Mouse (Mus musculus) gastrocnemius, adult 2 months (tissue): ENCODE data around the gene Pth2. TPM values are rescaled to one million over a fixed set of nuclear protein-coding genes. Genes with fewer than 3 reads are reported as not detected.
A peak's percentile ranks its signal among the peaks of the same experiment; 100 is the strongest.

Experiments
- DNase-seq: peaks from one replicate; pipeline ENCODE4 v3.0.0; 2022
- H3K27ac ChIP-seq: fragments of 200-600 bp; 2 replicates; pipeline ENCODE4 v1.8.1; 2022; ENCODE audit warnings: mild to moderate bottlenecking
- H3K4me3 ChIP-seq: fragments of 200-600 bp; 2 replicates; pipeline ENCODE4 v1.8.1; 2022; ENCODE audit warnings: mild to moderate bottlenecking, moderate library complexity
- CTCF ChIP-seq: fragments of 200-600 bp; IDR thresholded peaks from 2 replicates; pipeline ENCODE4 v1.8.1; 2022; ENCODE audit warnings: antibody characterized with exemption, mild to moderate bottlenecking, moderate library complexity
- intact Hi-C: fragments of 180-260 bp; cut with DNase I; formaldehyde crosslinking; loops from one replicate; pipeline ENCODE4 v1.15.1; 2025
- microRNA-seq: library from miRNA; unstranded; fragments of <30 nt; microRNA quantifications from one replicate; pipeline ENCODE4 v1.2.0, GENCODE M21; 2021
- total RNA-seq, 2 experiments: library from RNA; stranded (reverse); gene quantifications; 2 replicates each; pipeline ENCODE4 v1.2.3; 2021

The Pth2 gene
- total RNA-seq, 2 experiments from 2014 or later = not detected

DNA sequence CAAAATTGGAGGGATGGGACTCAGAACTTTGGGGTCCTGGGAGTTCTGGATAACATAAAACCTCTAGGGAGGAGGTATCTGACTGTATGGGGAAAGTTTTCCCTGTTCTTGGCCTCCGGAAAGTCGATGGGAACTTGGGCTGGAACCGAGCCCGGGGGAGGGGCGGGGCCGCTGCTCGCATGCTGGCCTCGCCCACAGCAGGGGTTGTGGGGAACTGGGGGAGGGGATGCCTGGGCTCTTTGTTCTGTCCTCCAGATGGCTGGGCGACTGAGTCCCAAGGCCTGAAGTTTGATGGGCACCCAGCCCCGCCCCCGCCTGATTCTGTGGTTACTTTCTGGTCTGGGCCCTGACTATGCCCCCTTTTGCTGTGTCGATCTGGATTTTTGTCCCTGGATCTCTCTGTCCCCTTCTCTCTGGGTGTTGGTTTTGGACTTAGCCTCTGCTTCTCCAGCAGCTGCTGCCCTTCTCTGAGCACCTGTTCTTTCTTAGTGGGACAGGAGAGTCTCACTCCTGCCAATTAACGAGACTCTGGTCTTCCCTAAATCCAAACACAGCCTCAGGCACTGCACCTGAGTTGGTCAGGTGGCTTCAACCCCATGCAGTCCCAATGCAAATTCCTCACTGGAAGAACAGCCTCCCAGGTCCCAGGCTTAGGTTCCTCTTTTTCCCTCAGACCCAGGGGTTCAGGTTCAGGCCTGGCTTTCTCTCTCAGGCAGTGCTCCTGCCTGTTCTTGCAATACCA, 35.8 kb downstream of the Pth2 start:
- DNase-seq = peak; percentile 65
- peak overlapping the region; percentile 79 for H3K4me3 ChIP-seq
- H3K27ac ChIP-seq = peak overlapping the region; percentile 76
- intact Hi-C loops = no loop called here
- no peak for TF ChIP-seq CTCF

DNA sequence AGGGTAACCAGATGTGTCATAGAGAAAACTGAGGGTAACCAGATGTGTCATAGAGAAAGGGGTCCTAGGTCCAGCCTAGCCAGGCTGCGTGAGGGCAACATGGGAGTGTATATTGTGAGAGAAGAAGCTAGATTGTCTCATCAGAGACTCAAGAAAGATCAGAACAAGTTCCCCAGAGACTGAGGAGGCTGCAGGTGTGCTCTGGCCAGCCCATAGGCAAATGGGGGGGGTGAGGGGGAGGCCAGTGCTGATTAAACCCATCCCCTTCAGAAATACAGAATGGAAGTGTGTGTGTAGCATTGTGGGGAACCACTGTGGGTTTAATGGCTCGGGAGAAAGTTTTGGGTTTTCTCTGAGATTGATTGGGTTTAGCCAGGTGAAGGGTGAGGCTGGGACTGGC, 40.9 kb downstream of the Pth2 start:
- DNase-seq = no peak
- no peak overlapping the region for H3K27ac ChIP-seq
- intact Hi-C loops = no loop called here
- no peak overlapping the region for H3K4me3 ChIP-seq
- TF ChIP-seq CTCF = no peak

DNA sequence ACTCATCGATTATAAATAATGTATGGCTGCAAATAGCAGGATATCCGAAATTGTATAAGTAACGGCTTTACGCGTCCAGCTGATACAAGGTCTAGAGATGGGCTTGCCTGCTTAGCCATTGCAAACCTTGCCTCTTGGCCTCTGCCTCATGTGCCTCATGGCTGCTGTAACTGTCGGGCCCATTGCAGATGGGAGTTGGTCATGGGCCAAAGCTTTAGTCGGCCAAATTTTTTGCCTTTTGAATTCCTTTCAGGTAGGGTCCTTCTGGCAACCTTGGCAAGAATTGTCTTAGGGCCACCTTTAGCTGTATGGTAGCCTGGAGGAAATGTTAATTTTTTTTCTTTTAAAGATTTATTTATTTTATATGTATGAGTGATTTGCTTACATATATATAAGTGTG, 44.0 kb downstream of the Pth2 start:
- no peak for TF ChIP-seq CTCF
- H3K4me3 ChIP-seq = no peak overlapping the region
- DNase-seq = no peak
- intact Hi-C loops = no loop called here
- H3K27ac ChIP-seq = no peak overlapping the region

DNA sequence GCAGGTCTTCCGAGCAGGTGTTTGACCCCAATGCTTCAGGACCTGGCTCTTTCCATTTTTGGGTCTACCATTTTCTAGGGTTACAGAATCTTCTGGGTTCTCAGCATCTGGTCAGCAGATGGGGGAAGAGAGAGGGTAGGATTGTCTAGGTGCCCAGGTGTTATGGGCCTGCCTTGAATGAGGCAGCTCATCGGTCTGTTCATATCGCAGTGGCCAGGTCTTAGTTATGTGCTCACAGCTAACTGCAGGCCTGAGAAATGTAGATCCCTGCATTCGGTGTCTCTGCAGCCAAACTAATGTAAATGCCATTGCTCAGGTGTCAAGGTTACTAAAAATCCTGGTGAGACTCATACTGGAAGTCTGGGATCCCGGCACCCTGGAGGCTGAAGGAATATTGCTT, 45.6 kb downstream of the Pth2 start:
- Histone ChIP-seq H3K4me3 (no peak overlapping the region), H3K27ac (no peak overlapping the region)
- TF ChIP-seq CTCF = no peak
- intact Hi-C loops = no loop called here
- no peak for DNase-seq

DNA sequence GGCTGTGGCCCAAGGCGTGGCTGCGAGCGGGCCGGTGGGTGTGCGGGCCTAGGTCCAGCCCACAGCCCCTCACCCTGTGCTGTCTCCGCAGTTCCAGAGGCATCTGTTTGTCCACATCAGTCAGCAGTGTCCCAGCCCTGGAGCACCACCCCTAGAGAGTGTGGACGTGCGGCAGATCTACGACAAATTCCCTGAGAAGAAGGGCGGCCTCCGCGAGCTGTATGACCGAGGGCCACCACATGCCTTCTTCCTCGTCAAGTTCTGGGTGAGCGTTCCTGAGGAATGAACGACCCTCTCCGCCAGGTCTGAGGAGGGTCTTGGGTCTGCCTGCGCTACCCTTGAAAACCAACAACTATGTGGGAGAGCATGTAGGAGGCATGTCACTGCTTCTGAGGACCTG, 47.8 kb downstream of the Pth2 start:
- DNase-seq = no peak
- Histone ChIP-seq H3K27ac (no peak overlapping the region), H3K4me3 (no peak overlapping the region)
- intact Hi-C loops = no loop called here
- TF ChIP-seq CTCF = no peak

DNA sequence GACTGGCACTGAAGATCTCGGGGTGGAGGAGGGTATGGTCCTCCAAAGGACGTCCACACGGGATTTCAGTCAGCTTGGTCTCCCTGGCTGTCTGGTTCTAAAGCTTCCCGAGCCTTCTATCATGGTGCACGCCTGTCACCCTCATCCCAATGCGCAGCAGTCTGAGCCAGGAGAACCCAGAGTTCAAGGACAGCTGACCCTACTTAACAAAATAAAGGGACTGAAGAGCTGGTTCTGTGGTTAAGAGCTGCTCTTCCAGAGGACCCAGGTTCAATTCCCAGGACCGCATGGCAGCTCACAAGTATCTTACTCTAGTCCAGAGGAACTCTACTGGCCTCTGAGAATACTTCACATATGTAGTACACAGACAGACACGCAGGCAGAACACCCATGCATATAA, 48.3 kb downstream of the Pth2 start:
- DNase-seq = no peak
- TF ChIP-seq CTCF = no peak
- no peak overlapping the region for H3K27ac ChIP-seq
- no peak overlapping the region for H3K4me3 ChIP-seq
- intact Hi-C loops = no loop called here

DNA sequence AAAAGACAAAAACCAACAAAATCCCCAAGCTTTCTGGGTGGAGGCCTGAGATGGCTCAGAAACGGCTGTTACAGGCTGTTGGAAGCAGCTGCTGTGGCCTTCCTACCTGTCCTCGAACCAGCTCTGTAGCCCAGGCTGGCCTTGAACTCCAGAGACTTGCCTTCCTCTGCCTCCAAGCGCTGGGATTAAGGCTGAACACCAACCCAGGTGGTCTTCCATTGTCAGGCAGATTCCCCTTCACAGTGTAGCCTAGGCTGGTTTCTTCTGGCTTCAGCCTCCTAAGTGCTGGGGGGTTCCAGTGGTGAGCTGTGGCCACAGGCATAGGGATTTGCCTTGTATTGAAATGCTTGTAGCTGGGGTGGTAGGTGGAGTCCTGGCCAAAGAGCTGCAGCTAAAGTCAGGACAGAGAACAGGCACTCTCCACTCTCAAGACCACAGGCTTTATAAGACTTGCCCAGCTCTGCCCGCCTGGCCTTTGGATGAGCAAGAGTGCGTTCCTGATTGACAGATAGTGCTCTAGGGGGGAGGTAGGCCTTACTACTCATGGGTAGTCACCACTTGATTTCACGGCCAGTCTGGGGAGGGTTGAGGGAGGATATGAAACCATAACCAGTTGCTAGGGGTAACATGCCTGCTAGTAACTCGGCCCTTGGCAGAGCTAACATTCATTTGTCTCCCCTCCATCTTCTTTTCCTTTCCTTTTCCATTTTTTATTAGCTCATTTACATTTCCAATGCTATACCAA, 48.8 kb downstream of the Pth2 start:
- H3K4me3 ChIP-seq = no peak overlapping the region
- no peak for TF ChIP-seq CTCF
- H3K27ac ChIP-seq = no peak overlapping the region
- DNase-seq = no peak
- intact Hi-C loops = no loop called here

DNA sequence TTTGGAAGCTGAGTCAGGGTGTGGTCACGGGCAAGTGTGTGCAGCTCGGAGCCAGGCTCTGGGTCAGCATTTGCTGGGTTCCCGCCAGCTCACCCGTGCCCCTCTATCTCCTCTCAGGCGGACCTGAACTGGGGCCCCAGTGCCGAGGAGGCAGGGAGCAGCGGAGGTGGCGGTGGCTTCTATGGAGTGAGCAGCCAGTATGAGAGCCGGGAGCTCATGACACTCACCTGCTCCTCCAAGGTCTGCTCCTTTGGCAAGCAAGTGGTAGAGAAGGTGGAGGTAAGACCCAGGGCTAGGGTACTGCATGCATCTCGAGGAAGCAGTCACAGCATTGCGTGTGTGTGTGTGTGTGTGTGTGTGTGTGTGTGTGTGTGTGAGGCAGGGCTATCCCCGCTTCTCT, 50.4 kb downstream of the Pth2 start:
- intact Hi-C loops = no loop called here
- H3K27ac ChIP-seq = no peak overlapping the region
- no peak for TF ChIP-seq CTCF
- H3K4me3 ChIP-seq = no peak overlapping the region
- no peak for DNase-seq

Small RNA genes lying within 50 kb of the gene (microRNA-seq; reads per million reads assigned to microRNA genes)
- gene Mir7055 = not detected

Other genes with a start within 250 kb of the Pth2 start
- not detected for gene Tsks, start 237.8 kb upstream of the Pth2 start, total RNA-seq
- 1 to 10 TPM in 1 of 2 experiments, under 1 TPM in 1; 0.92 to 2.3 TPM for gene Cpt1c, start 206.1 kb upstream of the Pth2 start, total RNA-seq
- gene Prmt1, start 194.4 kb upstream of the Pth2 start, total RNA-seq = 100 to 1,000 TPM; 126 to 136 TPM
- 10 to 100 TPM; 18.4 to 18.9 TPM for gene Irf3, start 183.3 kb upstream of the Pth2 start, total RNA-seq
- 1 to 10 TPM; 7.6 to 9.7 TPM for gene Bcl2l12, start 182.3 kb upstream of the Pth2 start, total RNA-seq
- gene Scaf1, start 164.6 kb upstream of the Pth2 start, total RNA-seq = 10 to 100 TPM; 41.7 to 44.3 TPM
- 10 to 100 TPM; 22.6 to 25.5 TPM for gene Rras, start 163.0 kb upstream of the Pth2 start, total RNA-seq
- gene Prr12, start 128.1 kb upstream of the Pth2 start, total RNA-seq = 10 to 100 TPM; 12.8 to 16.1 TPM
- 10 to 100 TPM; 30.2 to 32.9 TPM for gene Nosip, start 118.6 kb upstream of the Pth2 start, total RNA-seq
- gene Prrg2, start 118.3 kb upstream of the Pth2 start, total RNA-seq = 10 to 100 TPM in 1 of 2 experiments, 1 to 10 TPM in 1; 8.1 to 11.0 TPM
- gene Rcn3, start 88.8 kb upstream of the Pth2 start, total RNA-seq = 10 to 100 TPM in 1 of 2 experiments, 1 to 10 TPM in 1; 7.2 to 20.2 TPM
- 10 to 100 TPM; 33.6 to 38.5 TPM for gene Fcgrt, start 77.1 kb upstream of the Pth2 start, total RNA-seq
- gene Rps11, start 56.6 kb upstream of the Pth2 start, total RNA-seq = 100 to 1,000 TPM; 457 to 518 TPM
- 100 to 1,000 TPM; 552 to 624 TPM for gene Rpl13a, start 52.2 kb upstream of the Pth2 start, total RNA-seq
- gene Gm45713, start 44.8 kb upstream of the Pth2 start, total RNA-seq = under 1 TPM in 1 of 2 experiments, not detected in 1; 0.26 TPM
- gene Flt3l, start 44.6 kb upstream of the Pth2 start, total RNA-seq = 1 to 10 TPM; 2.2 to 3.3 TPM
- 10 to 100 TPM; 34.7 to 39.7 TPM for gene Pih1d1, start 26.7 kb upstream of the Pth2 start, total RNA-seq
- gene Aldh16a1, start 26.4 kb upstream of the Pth2 start, total RNA-seq = 10 to 100 TPM; 11.6 to 15.1 TPM
- gene Slc17a7, start 17.0 kb upstream of the Pth2 start, total RNA-seq = under 1 TPM; 0.31 to 0.36 TPM
- not detected for gene Gfy, start 1.4 kb upstream of the Pth2 start, total RNA-seq
- gene Ccdc155, start 23.9 kb downstream of the Pth2 start, total RNA-seq = not detected
- gene Dkkl1, start 31.2 kb downstream of the Pth2 start, total RNA-seq = not detected
- 1 to 10 TPM; 2.6 to 4.1 TPM for gene Tead2, start 34.8 kb downstream of the Pth2 start, total RNA-seq
- 1 to 10 TPM in 1 of 2 experiments, under 1 TPM in 1; 0.69 to 1.3 TPM for gene Cd37, start 58.1 kb downstream of the Pth2 start, total RNA-seq
- not detected for gene Slc6a16, start 60.1 kb downstream of the Pth2 start, total RNA-seq
- not detected for gene Slc6a21, start 96.5 kb downstream of the Pth2 start, total RNA-seq
- gene Trpm4, start 152.8 kb downstream of the Pth2 start, total RNA-seq = 10 to 100 TPM; 33.9 to 34.7 TPM
- 1,000 to 10,000 TPM in 1 of 2 experiments, 100 to 1,000 TPM in 1; 818 to 1,018 TPM for gene Hrc, start 154.3 kb downstream of the Pth2 start, total RNA-seq
- under 1 TPM; 0.08 to 0.10 TPM for gene Ppfia3, start 186.0 kb downstream of the Pth2 start, total RNA-seq
- not detected for gene Lin7b, start 189.6 kb downstream of the Pth2 start, total RNA-seq
- gene Snrnp70, start 214.7 kb downstream of the Pth2 start, total RNA-seq = 10 to 100 TPM; 87.9 to 90.7 TPM
- 10 to 100 TPM; 68.4 to 95.8 TPM for gene Kcna7, start 224.7 kb downstream of the Pth2 start, total RNA-seq
- 1 to 10 TPM; 3.6 to 4.9 TPM for gene Ntf5, start 232.7 kb downstream of the Pth2 start, total RNA-seq
- under 1 TPM; 0.51 to 0.73 TPM for gene Lhb, start 239.8 kb downstream of the Pth2 start, total RNA-seq